Mouse (Mus musculus) right cerebral cortex, postnatal 4 days (tissue): ENCODE results near the gene Pcbp4.
"Not testable (repeated sequence)": the region's sequence is repeated elsewhere in the genome, so short reads cannot be mapped to it uniquely, and the experiment has no call there.

Experiments used
- DNase-seq: peaks from one replicate; pipeline ENCODE4 v3.0.0-alpha.2; 2022

The Pcbp4 gene

GRCm38 (mm10) chr9:106483606-106484005, 30.5 kb downstream of the Pcbp4 start:
- no peak for DNase-seq

- no peak for DNase-seq
Measured at GRCm38 (mm10) chr9:106485076-106485475, 32.0 kb downstream of the Pcbp4 start.

- DNase-seq, result not testable (repeated sequence)
Measured at GRCm38 (mm10) chr9:106487602-106488001, 34.5 kb downstream of the Pcbp4 start.

GRCm38 (mm10) chr9:106499667-106500066, 46.6 kb downstream of the Pcbp4 start, which contains the start of gene Iqcf1:
Gene Iqcf1, plus strand, starts transcription at chr9:106499967.
- DNase-seq, result no peak

GRCm38 (mm10) chr9:106501846-106502245, 48.8 kb downstream of the Pcbp4 start:
- no peak for DNase-seq

- no peak for DNase-seq
Measured at GRCm38 (mm10) chr9:106504246-106504645, 51.2 kb downstream of the Pcbp4 start.

GRCm38 (mm10) chr9:106509356-106509755, 56.3 kb downstream of the Pcbp4 start:
- DNase-seq, result no peak

GRCm38 (mm10) chr9:106512729-106513450, 59.8 kb downstream of the Pcbp4 start:
- peak; percentile 19 for DNase-seq

- no peak for DNase-seq
Measured at GRCm38 (mm10) chr9:106513566-106513965, 60.5 kb downstream of the Pcbp4 start.
